Comparison of ENCODE assay signal across 10 mouse cellular contexts in genomic region chr2:68472921-68473320, GRCm38 (mm10). TPM values are rescaled to one million over a fixed set of nuclear protein-coding genes. Genes with fewer than 3 reads are reported as not detected.
DNase-seq lines count a peak whose midpoint lies in the region; ATAC-seq and TF ChIP-seq lines count a peak whose summit lies in the region.
"Had no signal": no experiment of that assay in that cellular context is flagged by ENCODE, and none has a peak within 500 bp of the region (broad histone marks: within the 10 kb centered on the region; RNA-seq: fewer than 3 reads in every experiment).

No protein-coding gene starts in this region.

- peaks cover 54% of the 10 kb centered on the region for H3K4me1 ChIP-seq in forebrain, embryonic 10.5 days
- H3K4me1 ChIP-seq in forebrain, embryonic 14.5 days (ENCODE audit: control insufficient read depth, insufficient read depth, low read length) = peaks cover 7% of the 10 kb centered on the region; the same call in 1 of the 2 replicates
- H3K4me1 ChIP-seq in hindbrain, postnatal 0 days (ENCODE audit: insufficient read depth, low read length) = peaks cover 11% of the 10 kb centered on the region
- H3K4me1 ChIP-seq in hindbrain, embryonic 16.5 days (ENCODE audit: control insufficient read depth, insufficient read depth, low read depth, low read length) = peaks cover 8% of the 10 kb centered on the region
- peaks cover 18% of the 10 kb centered on the region for H3K4me1 ChIP-seq in midbrain, embryonic 14.5 days (ENCODE audit: control insufficient read depth, insufficient read depth, low read length)
- peaks cover 21% of the 10 kb centered on the region for H3K4me1 ChIP-seq in midbrain, embryonic 16.5 days (ENCODE audit: control insufficient read depth, insufficient read depth, low read length)
- H3K4me1 ChIP-seq in stomach, embryonic 16.5 days (ENCODE audit: control insufficient read depth, insufficient read depth, low read length) = no peaks in the 10 kb centered on the region

- TF ChIP-seq CTCF in hindbrain, postnatal 0 days (IDR thresholded peaks at IDR 0.05; ENCODE audit: low read depth) = no peak

- H3K9me3 ChIP-seq in forebrain, embryonic 10.5 days = no peaks in the 10 kb centered on the region
- no peaks in the 10 kb centered on the region for H3K9me3 ChIP-seq in forebrain, embryonic 14.5 days (replicated peaks; ENCODE audit: control insufficient read depth, low read length)
- no peaks in the 10 kb centered on the region for H3K9me3 ChIP-seq in hindbrain, postnatal 0 days (ENCODE audit: low read length)
- H3K9me3 ChIP-seq in hindbrain, embryonic 16.5 days (ENCODE audit: control insufficient read depth, low read length) = no peaks in the 10 kb centered on the region
- no peaks in the 10 kb centered on the region for H3K9me3 ChIP-seq in midbrain, embryonic 14.5 days (ENCODE audit: control insufficient read depth, low read length)
- H3K9me3 ChIP-seq in midbrain, embryonic 16.5 days (replicated peaks; ENCODE audit: control insufficient read depth, low read length, poor library complexity, severe bottlenecking) = no peaks in the 10 kb centered on the region
- no peaks in the 10 kb centered on the region for H3K9me3 ChIP-seq in stomach, embryonic 16.5 days (replicated peaks; ENCODE audit: control insufficient read depth, low read length)
- H3K9me3 ChIP-seq: liver, embryonic 15.5 days had no signal

- H3K9ac ChIP-seq in forebrain, embryonic 14.5 days (ENCODE audit: low read length) = no peak overlapping the region
- H3K9ac ChIP-seq in hindbrain, postnatal 0 days (replicated peaks; ENCODE audit: low read length) = no peak overlapping the region
- H3K9ac ChIP-seq in hindbrain, embryonic 16.5 days (ENCODE audit: low read depth, low read length) = no peak overlapping the region
- H3K9ac ChIP-seq in midbrain, embryonic 14.5 days (replicated peaks; ENCODE audit: low read length) = no peak overlapping the region
- H3K9ac ChIP-seq in midbrain, embryonic 16.5 days (ENCODE audit: low read depth, low read length) = no peak overlapping the region
- no peak overlapping the region for H3K9ac ChIP-seq in stomach, embryonic 16.5 days (ENCODE audit: low read length)
- H3K9ac ChIP-seq: liver, embryonic 15.5 days had no signal

- H3K4me2 ChIP-seq in forebrain, embryonic 14.5 days (ENCODE audit: low read length) = no peak overlapping the region
- peak overlapping the region; percentile 95; the same call in 1 of the 2 replicates for H3K4me2 ChIP-seq in hindbrain, postnatal 0 days (ENCODE audit: low read depth, low read length)
- no peak overlapping the region for H3K4me2 ChIP-seq in hindbrain, embryonic 16.5 days (ENCODE audit: low read length)
- H3K4me2 ChIP-seq in midbrain, embryonic 14.5 days (ENCODE audit: low read length) = peak overlapping the region; percentile 85; the same call in 1 of the 2 replicates
- H3K4me2 ChIP-seq in midbrain, embryonic 16.5 days (ENCODE audit: low read length) = no peak overlapping the region
- peak overlapping the region; percentile 92; the same call in 1 of the 2 replicates for H3K4me2 ChIP-seq in stomach, embryonic 16.5 days (ENCODE audit: low read depth, low read length)

- no peak for ATAC-seq in forebrain, embryonic 14.5 days
- ATAC-seq in hindbrain, postnatal 0 days = no peak
- no peak for ATAC-seq in hindbrain, embryonic 16.5 days
- ATAC-seq in midbrain, embryonic 14.5 days (ENCODE audit: low FRiP score, low TSS enrichment) = no peak
- ATAC-seq in midbrain, embryonic 16.5 days = no peak
- no peak for ATAC-seq in stomach, embryonic 16.5 days (ENCODE audit: insufficient read depth, low FRiP score)

- WGBS in forebrain, embryonic 10.5 days = 24% methylated on average over 4 of the region's 4 CpGs
- WGBS in forebrain, embryonic 14.5 days = 39% methylated on average over 4 of the region's 4 CpGs
- 53% methylated on average over 4 of the region's 4 CpGs for WGBS in hindbrain, postnatal 0 days
- 44% methylated on average over 4 of the region's 4 CpGs for WGBS in hindbrain, embryonic 16.5 days
- 33% methylated on average over 4 of the region's 4 CpGs for WGBS in midbrain, embryonic 14.5 days
- WGBS in midbrain, embryonic 16.5 days = 40% methylated on average over 4 of the region's 4 CpGs
- WGBS in stomach, embryonic 16.5 days = 30% methylated on average over 4 of the region's 4 CpGs

- no peak overlapping the region for H3K27ac ChIP-seq in forebrain, embryonic 10.5 days
- no peak overlapping the region for H3K27ac ChIP-seq in forebrain, embryonic 14.5 days (ENCODE audit: low read depth, low read length)
- H3K27ac ChIP-seq in hindbrain, postnatal 0 days = no peak overlapping the region
- H3K27ac ChIP-seq in hindbrain, embryonic 16.5 days (ENCODE audit: low read depth, low read length) = no peak overlapping the region
- no peak overlapping the region for H3K27ac ChIP-seq in midbrain, embryonic 14.5 days (replicated peaks; ENCODE audit: low read depth, low read length)
- no peak overlapping the region for H3K27ac ChIP-seq in midbrain, embryonic 16.5 days (ENCODE audit: low read length)
- no peak overlapping the region for H3K27ac ChIP-seq in stomach, embryonic 16.5 days (ENCODE audit: low read length)
- H3K27ac ChIP-seq: left cerebral cortex, adult 2 months; liver, embryonic 15.5 days had no signal

- DNase-seq in forebrain, embryonic 10.5 days (ENCODE audit: extremely low spot score, low spot score) = no peak
- no peak for DNase-seq in forebrain, embryonic 14.5 days (ENCODE audit: low spot score)
- DNase-seq in hindbrain, postnatal 0 days (ENCODE audit: low spot score) = no peak
- no peak for DNase-seq in midbrain, embryonic 14.5 days
- DNase-seq in cerebellum, postnatal 4 days (ENCODE audit: low spot score in 2 of 2) = no peak

- H3K36me3 ChIP-seq in forebrain, embryonic 10.5 days (replicated peaks) = no peaks in the 10 kb centered on the region
- H3K36me3 ChIP-seq in forebrain, embryonic 14.5 days (ENCODE audit: control insufficient read depth, insufficient read depth, low read length) = no peaks in the 10 kb centered on the region
- H3K36me3 ChIP-seq in hindbrain, postnatal 0 days (ENCODE audit: insufficient read depth, low read length) = no peaks in the 10 kb centered on the region
- H3K36me3 ChIP-seq in hindbrain, embryonic 16.5 days (ENCODE audit: control insufficient read depth, insufficient read depth, low read length) = no peaks in the 10 kb centered on the region
- H3K36me3 ChIP-seq in midbrain, embryonic 14.5 days (ENCODE audit: control insufficient read depth, insufficient read depth, low read length) = no peaks in the 10 kb centered on the region
- no peaks in the 10 kb centered on the region for H3K36me3 ChIP-seq in midbrain, embryonic 16.5 days (ENCODE audit: control insufficient read depth, insufficient read depth, low read length)
- H3K36me3 ChIP-seq in stomach, embryonic 16.5 days (ENCODE audit: control insufficient read depth, insufficient read depth, low read length) = no peaks in the 10 kb centered on the region
- H3K36me3 ChIP-seq: liver, embryonic 15.5 days had no signal

- peaks cover 20% of the 10 kb centered on the region; the same call in 1 of the 2 replicates for H3K27me3 ChIP-seq in forebrain, embryonic 10.5 days (ENCODE audit: poor library complexity, severe bottlenecking)
- no peaks in the 10 kb centered on the region for H3K27me3 ChIP-seq in forebrain, embryonic 14.5 days (replicated peaks; ENCODE audit: control insufficient read depth, insufficient read depth, low read length)
- no peaks in the 10 kb centered on the region for H3K27me3 ChIP-seq in hindbrain, postnatal 0 days (ENCODE audit: insufficient read depth, low read length)
- H3K27me3 ChIP-seq in hindbrain, embryonic 16.5 days (replicated peaks; ENCODE audit: control insufficient read depth, insufficient read depth, low read length) = no peaks in the 10 kb centered on the region
- H3K27me3 ChIP-seq in midbrain, embryonic 14.5 days (ENCODE audit: control insufficient read depth, insufficient read depth, low read length) = no peaks in the 10 kb centered on the region
- no peaks in the 10 kb centered on the region; the same call in 1 of the 2 replicates for H3K27me3 ChIP-seq in midbrain, embryonic 16.5 days (ENCODE audit: control insufficient read depth, insufficient read depth, low read depth, low read length)
- no peaks in the 10 kb centered on the region for H3K27me3 ChIP-seq in stomach, embryonic 16.5 days (ENCODE audit: control insufficient read depth, insufficient read depth, low read length)

- peak overlapping the region; percentile 83 for H3K4me3 ChIP-seq in forebrain, embryonic 10.5 days
- H3K4me3 ChIP-seq in forebrain, embryonic 14.5 days (ENCODE audit: low read depth, low read length) = no peak overlapping the region; the same call in 1 of the 2 replicates
- H3K4me3 ChIP-seq in hindbrain, postnatal 0 days (ENCODE audit: low read length) = no peak overlapping the region; the same call in 1 of the 2 replicates
- H3K4me3 ChIP-seq in hindbrain, embryonic 16.5 days (ENCODE audit: low read length) = no peak overlapping the region
- no peak overlapping the region for H3K4me3 ChIP-seq in midbrain, embryonic 14.5 days (replicated peaks; ENCODE audit: low read depth, low read length)
- H3K4me3 ChIP-seq in midbrain, embryonic 16.5 days (ENCODE audit: low read depth, low read length) = no peak overlapping the region
- no peak overlapping the region for H3K4me3 ChIP-seq in stomach, embryonic 16.5 days (replicated peaks; ENCODE audit: low read length)

RNA-seq across cellular contexts. Expression of gene Stk39, which starts 0.9 kb away (rescaled TPM):
- 29.5 and 30.2 TPM in 2 replicates for polyA plus RNA-seq in forebrain, embryonic 10.5 days (2016; fragmentation: Nextera tagmentation; extraction: Ambion mirVana)
- 23.7 and 24.0 TPM in 2 replicates for polyA plus RNA-seq in forebrain, embryonic 14.5 days (2014; fragmentation: Nextera tagmentation; extraction: Ambion mirVana)
- total RNA-seq in hindbrain, postnatal 0 days (2014; rRNA removed) = 24.2 and 30.8 TPM in 2 replicates
- polyA plus RNA-seq in hindbrain, postnatal 0 days (2015; fragmentation: Nextera tagmentation; extraction: Ambion mirVana) = 38.4 and 40.2 TPM in 2 replicates
- 25.1 and 30.3 TPM in 2 replicates for polyA plus RNA-seq in hindbrain, embryonic 16.5 days (2015; fragmentation: Nextera tagmentation; extraction: Ambion mirVana)
- 29.3 and 39.0 TPM in 2 replicates for polyA plus RNA-seq in midbrain, embryonic 14.5 days (2014; fragmentation: Nextera tagmentation; extraction: Ambion mirVana)
- 21.4 and 22.2 TPM in 2 replicates for polyA plus RNA-seq in midbrain, embryonic 16.5 days (2015; fragmentation: Nextera tagmentation; extraction: Ambion mirVana)
- polyA plus RNA-seq in stomach, embryonic 16.5 days (2015; fragmentation: Nextera tagmentation; extraction: Ambion mirVana) = 8.6 and 9.4 TPM in 2 replicates

Comparison
In these comparisons a context has a peak if more than half of its experiments do, and no peak if none do; other contexts are left out.
1. H3K4me2 ChIP-seq: peak in hindbrain, postnatal 0 days (single experiment), midbrain, embryonic 14.5 days (single experiment) and stomach, embryonic 16.5 days (single experiment); none in forebrain, embryonic 14.5 days (single experiment), hindbrain, embryonic 16.5 days (single experiment) and midbrain, embryonic 16.5 days (single experiment).